Mouse (Mus musculus): ENCODE data around the gene Clcf1.
A peak's percentile ranks its signal among the peaks of the same experiment; 100 is the strongest.

The Clcf1 gene

GRCm38 (mm10) chr19:4255583-4256162 is 41.6 kb downstream of the Clcf1 start:
- DNase-seq (ENCODE audit: low spot score in 2 of 2): no peak

- peak; percentile 86 to 90 for DNase-seq (ENCODE audit: low spot score in 2 of 2)
Measured at GRCm38 (mm10) chr19:4257216-4257896, 43.3 kb downstream of the Clcf1 start.

- DNase-seq (ENCODE audit: low spot score in 2 of 2): no peak
Measured at GRCm38 (mm10) chr19:4257897-4258252, 43.8 kb downstream of the Clcf1 start.

- DNase-seq (ENCODE audit: low spot score in 2 of 2): no peak
Measured at GRCm38 (mm10) chr19:4261038-4261698, 47.1 kb downstream of the Clcf1 start.

- no peak for DNase-seq (ENCODE audit: low spot score in 2 of 2)
Measured at GRCm38 (mm10) chr19:4262756-4263155, 48.7 kb downstream of the Clcf1 start.

GRCm38 (mm10) chr19:4263702-4264101 is 49.7 kb downstream of the Clcf1 start:
- no peak for DNase-seq (ENCODE audit: low spot score in 2 of 2)

- no peak for DNase-seq (ENCODE audit: low spot score in 2 of 2)
Measured at GRCm38 (mm10) chr19:4264171-4264780, 50.2 kb downstream of the Clcf1 start.

GRCm38 (mm10) chr19:4265956-4266355 is 51.9 kb downstream of the Clcf1 start:
- no peak for DNase-seq (ENCODE audit: low spot score in 2 of 2)

- peak; percentile 47 to 48 for DNase-seq (ENCODE audit: low spot score in 2 of 2)
Measured at GRCm38 (mm10) chr19:4268566-4269361, 54.7 kb downstream of the Clcf1 start, which contains the start of gene Ssh3. Gene Ssh3, minus strand, starts transcription at chr19:4269180.

GRCm38 (mm10) chr19:4270187-4270586 is 56.1 kb downstream of the Clcf1 start:
- DNase-seq (ENCODE audit: low spot score in 2 of 2): no peak

- DNase-seq (ENCODE audit: low spot score in 2 of 2): peak in 1 of 2 experiments; percentile 7
Measured at GRCm38 (mm10) chr19:4270972-4271371, 56.9 kb downstream of the Clcf1 start.
